Mouse (Mus musculus): Measurements from ENCODE around the gene BC049352.

DNA sequence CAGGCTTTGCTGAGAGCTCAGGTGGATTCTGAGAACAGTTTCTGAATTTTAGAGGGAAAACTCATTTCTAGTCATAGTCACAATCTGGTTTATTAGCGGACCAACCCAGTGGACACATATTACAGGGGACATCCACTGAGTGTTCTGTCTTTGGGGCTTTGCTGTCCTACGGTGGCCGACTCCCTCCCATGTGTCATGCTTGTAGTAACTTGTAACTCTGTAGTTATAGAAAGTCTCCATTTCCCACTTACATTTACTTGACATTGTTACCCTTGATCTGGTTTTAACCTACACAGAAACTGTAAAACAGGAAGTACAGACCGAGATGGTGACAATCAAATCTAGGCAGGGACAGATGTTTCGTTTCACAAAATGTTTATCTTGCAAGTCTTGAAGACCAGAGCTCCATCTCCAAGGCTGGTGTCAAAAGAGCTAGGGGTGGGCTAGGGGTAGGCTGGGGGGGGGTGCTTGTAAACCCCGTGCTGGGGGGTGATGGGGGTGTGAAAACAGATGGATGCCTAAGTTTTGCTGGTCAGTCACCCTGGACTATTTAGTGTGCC, 53.9 kb downstream of the BC049352 start:
- TF ChIP-seq CTCF (IDR thresholded peaks at IDR 0.05; ENCODE audit: extremely low read depth, insufficient read depth, low read length) = no peak
- TF ChIP-seq POLR2A (IDR thresholded peaks at IDR 0.05; ENCODE audit: extremely low read depth, insufficient read depth, low read length) = no peak

Data from cortical plate, adult 2 months (tissue).